Mouse (Mus musculus) intestine, embryonic 14.5 days (tissue): ENCODE results near the gene Sdcbp2. TPM values are rescaled to one million over a fixed set of nuclear protein-coding genes. Genes with fewer than 3 reads are reported as not detected.

Source experiments
- ATAC-seq: fragments of 200-750 bp; cut with Nextera tagmentation; replicated peaks from 2 replicates; pipeline ENCODE4 v1.8.0; 2017; ENCODE audit warnings: low read depth, moderate number of reproducible peaks, moderate TSS enrichment, moderate library complexity; ENCODE audit not compliant: low FRiP score, low TSS enrichment
- DNase-seq: peaks from one replicate; pipeline ENCODE4 v3.0.0-alpha.2; 2018; ENCODE audit warnings: low spot score
- H3K27ac ChIP-seq: fragments of 300-500 bp; sonication (generic); 2 replicates; pipeline ENCODE4 v1.5.1; 2014; ENCODE audit warnings: low read depth, mild to moderate bottlenecking, control low read depth
- H3K27me3 ChIP-seq: fragments of 300-500 bp; sonication (generic); replicated peaks from 2 replicates; pipeline ENCODE4 v1.6.1; 2014; ENCODE audit warnings: low read length, control low read depth; ENCODE audit not compliant: control insufficient read depth, insufficient read depth
- H3K36me3 ChIP-seq: fragments of 300-500 bp; sonication (generic); 2 replicates; pipeline ENCODE4 v1.6.1; 2014; ENCODE audit warnings: low read length, control low read depth; ENCODE audit not compliant: control insufficient read depth, insufficient read depth
- H3K4me1 ChIP-seq: fragments of 300-500 bp; sonication (generic); replicated peaks from 2 replicates; pipeline ENCODE4 v1.6.1; 2014; ENCODE audit warnings: low read length, control low read depth, mixed read lengths; ENCODE audit not compliant: control insufficient read depth, insufficient read depth
- H3K4me2 ChIP-seq: fragments of 300-500 bp; sonication (generic); 2 replicates; pipeline ENCODE4 v1.6.1; 2014; ENCODE audit warnings: low read length
- H3K4me3 ChIP-seq: fragments of 300-500 bp; sonication (generic); 2 replicates; pipeline ENCODE4 v1.5.1; 2014; ENCODE audit warnings: low read depth, low read length, control low read depth, mixed read lengths
- H3K9ac ChIP-seq: fragments of 300-500 bp; sonication (generic); 2 replicates; pipeline ENCODE4 v1.6.1; 2014; ENCODE audit warnings: mild to moderate bottlenecking, low read length
- H3K9me3 ChIP-seq: fragments of 300-500 bp; sonication (generic); 2 replicates; pipeline ENCODE4 v1.6.1; 2016; ENCODE audit warnings: low read length, control low read depth; ENCODE audit not compliant: control insufficient read depth
- WGBS: fragments of 180-500 bp; shearing (Covaris S2); extraction: QIAGEN DNeasy Blood & Tissue Kit; methylation state at CpG from one replicate; pipeline ENCODE4 v1.1.7; 2014; 5-methylcytosine and 5-hydroxymethylcytosine counted together
- polyA plus RNA-seq: library from polyadenylated mRNA; unstranded; fragments of >200 nt; fragmentation: Nextera tagmentation; extraction: Ambion mirVana; gene quantifications from 2 replicates; pipeline ENCODE4 v1.2.1, GENCODE M21; 2014

Sdcbp2 gene
- polyA plus RNA-seq, 1 experiment from 2014 or later, result 9.5 TPM

GRCm38 (mm10) chr2:151580945-151581344 is 8.5 kb downstream of the Sdcbp2 start:
- DNase-seq (no peak), ATAC-seq (no peak)
- no peaks in the 10 kb centered on the region for H3K9me3 ChIP-seq
- no peaks in the 10 kb centered on the region for H3K36me3 ChIP-seq
- no peak overlapping the region for H3K9ac ChIP-seq
- peaks cover 4% of the 10 kb centered on the region; the same call in 1 of the 2 replicates for H3K4me1 ChIP-seq
- no peak overlapping the region for H3K27ac ChIP-seq
- no peak overlapping the region for H3K4me2 ChIP-seq
- H3K27me3 ChIP-seq, result no peaks in the 10 kb centered on the region
- 17% methylated on average over 1 of the region's 1 CpGs for WGBS
- no peak overlapping the region for H3K4me3 ChIP-seq

GRCm38 (mm10) chr2:151585934-151586333 is 13.5 kb downstream of the Sdcbp2 start:
- H3K27ac ChIP-seq, result no peak overlapping the region
- no peak overlapping the region for H3K4me2 ChIP-seq
- no peaks in the 10 kb centered on the region for H3K9me3 ChIP-seq
- DNase-seq, result no peak
- ATAC-seq, result no peak
- H3K36me3 ChIP-seq, result no peaks in the 10 kb centered on the region
- H3K9ac ChIP-seq, result no peak overlapping the region
- H3K27me3 ChIP-seq, result no peaks in the 10 kb centered on the region
- no peaks in the 10 kb centered on the region for H3K4me1 ChIP-seq
- no peak overlapping the region for H3K4me3 ChIP-seq
- WGBS, result 39% methylated on average over 3 of the region's 3 CpGs

DNA sequence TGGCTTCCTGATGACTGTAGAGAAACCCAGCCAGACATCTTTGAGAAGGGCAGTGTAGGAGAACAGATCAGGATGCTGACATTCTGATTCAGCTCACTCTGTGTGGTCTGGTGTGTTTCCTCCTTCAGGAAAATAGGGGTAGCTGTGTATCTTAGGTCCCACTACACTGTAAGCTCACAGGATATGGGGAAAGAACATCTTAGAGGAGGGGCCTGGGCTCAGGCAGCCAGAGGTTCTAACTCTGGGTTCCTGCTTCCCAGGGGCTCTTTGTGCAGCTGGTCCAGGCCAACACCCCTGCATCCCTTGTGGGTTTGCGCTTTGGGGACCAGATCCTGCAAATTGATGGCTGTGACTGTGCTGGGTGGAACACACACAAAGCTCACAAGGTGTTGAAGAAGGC is 14.4 kb downstream of the Sdcbp2 start:
- Histone ChIP-seq H3K4me1 (no peaks in the 10 kb centered on the region), H3K27me3 (no peaks in the 10 kb centered on the region), H3K9me3 (no peaks in the 10 kb centered on the region), H3K27ac (no peak overlapping the region), H3K4me3 (no peak overlapping the region), H3K9ac (no peak overlapping the region), H3K4me2 (no peak overlapping the region), H3K36me3 (no peaks in the 10 kb centered on the region)
- no peak for DNase-seq
- no peak for ATAC-seq
- 84% methylated on average over 1 of the region's 1 CpGs for WGBS

GRCm38 (mm10) chr2:151587306-151587705 is 14.9 kb downstream of the Sdcbp2 start:
- H3K9ac ChIP-seq, result no peak overlapping the region
- ATAC-seq (no peak), DNase-seq (no peak)
- no peaks in the 10 kb centered on the region for H3K4me1 ChIP-seq
- WGBS, result 69% methylated on average over 9 of the region's 9 CpGs
- no peak overlapping the region for H3K27ac ChIP-seq
- no peak overlapping the region for H3K4me2 ChIP-seq
- H3K9me3 ChIP-seq, result no peaks in the 10 kb centered on the region
- H3K36me3 ChIP-seq, result no peaks in the 10 kb centered on the region
- no peaks in the 10 kb centered on the region for H3K27me3 ChIP-seq
- no peak overlapping the region for H3K4me3 ChIP-seq

DNA sequence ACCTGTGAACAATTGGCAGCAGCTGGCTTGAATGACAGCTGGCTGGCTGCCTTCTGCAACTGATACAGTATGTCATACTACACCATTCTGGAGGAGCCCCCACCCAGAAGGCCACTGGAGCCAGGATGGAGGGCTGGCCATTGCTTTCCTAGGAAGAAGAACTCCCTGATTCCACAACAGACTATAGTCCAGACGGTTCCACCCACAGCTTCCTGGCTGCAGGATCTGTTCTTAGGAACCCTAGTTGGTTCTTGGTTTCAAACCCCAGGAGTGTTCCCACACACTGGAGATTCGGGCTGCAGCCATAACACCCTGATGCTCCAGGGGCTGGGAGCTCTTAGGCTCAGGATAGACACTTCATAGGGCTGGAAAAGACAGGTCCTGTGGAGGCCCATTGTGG is 25.6 kb downstream of the Sdcbp2 start:
- DNase-seq (no peak), ATAC-seq (no peak)
- Histone ChIP-seq H3K4me3 (no peak overlapping the region), H3K36me3 (no peaks in the 10 kb centered on the region), H3K27me3 (0 out of 2 replicates have a peak, but pooled peaks cover 3% of the 10 kb centered on the region), H3K9me3 (no peaks in the 10 kb centered on the region), H3K4me2 (no peak overlapping the region), H3K9ac (no peak overlapping the region), H3K4me1 (no peaks in the 10 kb centered on the region), H3K27ac (no peak overlapping the region)
- 77% methylated on average over 2 of the region's 2 CpGs for WGBS

DNA sequence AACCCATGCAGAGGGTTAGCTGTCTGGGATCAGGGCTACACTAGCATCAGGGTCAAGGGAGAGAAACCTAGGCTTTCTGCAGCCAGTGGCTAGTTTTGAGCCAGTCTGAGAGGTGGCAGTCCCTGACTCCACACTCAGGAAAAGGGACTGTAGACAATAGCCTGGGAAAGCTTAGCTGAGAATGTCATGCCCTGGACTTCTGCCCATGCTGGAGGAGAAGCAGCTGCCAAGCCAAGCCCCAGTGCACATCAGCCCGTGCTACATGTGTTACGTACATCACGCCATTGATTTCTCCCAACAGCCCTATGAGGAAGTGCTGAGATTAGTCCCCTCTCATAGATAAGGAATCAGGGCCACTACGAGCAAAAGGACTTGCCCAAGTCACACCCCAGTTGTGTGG is 29.7 kb downstream of the Sdcbp2 start:
- Histone ChIP-seq H3K4me1 (peaks cover 7% of the 10 kb centered on the region), H3K4me3 (no peak overlapping the region), H3K9me3 (no peaks in the 10 kb centered on the region), H3K4me2 (no peak overlapping the region), H3K36me3 (no peaks in the 10 kb centered on the region), H3K27ac (no peak overlapping the region), H3K27me3 (no peaks in the 10 kb centered on the region), H3K9ac (no peak overlapping the region)
- no peak for DNase-seq
- no peak for ATAC-seq
- 85% methylated on average over 4 of the region's 4 CpGs for WGBS

GRCm38 (mm10) chr2:151603630-151604029 is 31.2 kb downstream of the Sdcbp2 start:
- WGBS, result 41% methylated on average over 4 of the region's 4 CpGs
- no peaks in the 10 kb centered on the region for H3K27me3 ChIP-seq
- ATAC-seq, result no peak
- H3K27ac ChIP-seq, result no peak overlapping the region
- no peak for DNase-seq
- H3K9ac ChIP-seq, result no peak overlapping the region
- peaks cover 7% of the 10 kb centered on the region for H3K4me1 ChIP-seq
- H3K9me3 ChIP-seq, result no peaks in the 10 kb centered on the region
- H3K4me2 ChIP-seq, result no peak overlapping the region
- no peaks in the 10 kb centered on the region for H3K36me3 ChIP-seq
- H3K4me3 ChIP-seq, result no peak overlapping the region

- DNase-seq (no peak), ATAC-seq (no peak; the same call in 1 of the 2 replicates)
- H3K9me3 ChIP-seq, result no peaks in the 10 kb centered on the region
- no peak overlapping the region for H3K4me3 ChIP-seq
- peaks cover 13% of the 10 kb centered on the region for H3K4me1 ChIP-seq
- 38% methylated on average over 10 of the region's 11 CpGs for WGBS
- no peaks in the 10 kb centered on the region for H3K36me3 ChIP-seq
- no peaks in the 10 kb centered on the region for H3K27me3 ChIP-seq
- H3K27ac ChIP-seq, result no peak overlapping the region
- H3K4me2 ChIP-seq, result no peak overlapping the region
- H3K9ac ChIP-seq, result no peak overlapping the region
These were observed 33.1 kb downstream of the Sdcbp2 start for GRCm38 (mm10) chr2:151605437-151605987.

GRCm38 (mm10) chr2:151608435-151608834 is 36.0 kb downstream of the Sdcbp2 start:
- no peaks in the 10 kb centered on the region for H3K9me3 ChIP-seq
- H3K4me3 ChIP-seq, result no peak overlapping the region
- ATAC-seq, result no peak
- H3K27ac ChIP-seq, result no peak overlapping the region
- H3K9ac ChIP-seq, result no peak overlapping the region
- no peak for DNase-seq
- H3K27me3 ChIP-seq, result no peaks in the 10 kb centered on the region
- peaks cover 13% of the 10 kb centered on the region for H3K4me1 ChIP-seq
- no peak overlapping the region for H3K4me2 ChIP-seq
- WGBS, result 80% methylated on average over 1 of the region's 1 CpGs
- H3K36me3 ChIP-seq, result no peaks in the 10 kb centered on the region
